Mouse (Mus musculus) MN1 (cell line): Measurements from ENCODE around the gene Ago3.

Experiments
- DNase-seq: peaks from one replicate; pipeline ENCODE4 v3.0.0-alpha.2; 2016; ENCODE audit warnings: low spot score

Ago3 gene

GRCm38 (mm10) chr4:126429347-126430079, at the start of gene Ago3:
Gene Ago3 (minus strand): TSS chr4:126429556.
- peak; percentile 93 for DNase-seq

GRCm38 (mm10) chr4:126473031-126473430, 43.7 kb upstream of the Ago3 start:
- DNase-seq = no peak

- no peak for DNase-seq
Observed at GRCm38 (mm10) chr4:126469334-126469733, 40.0 kb upstream of the Ago3 start.

GRCm38 (mm10) chr4:126468925-126469324, 39.6 kb upstream of the Ago3 start:
- DNase-seq = no peak

GRCm38 (mm10) chr4:126468285-126468901, 39.0 kb upstream of the Ago3 start, which contains the start of gene Ago1:
Gene Ago1 (minus strand): TSS chr4:126468583.
- peak; percentile 95 for DNase-seq

GRCm38 (mm10) chr4:126467721-126468284, 38.4 kb upstream of the Ago3 start:
- DNase-seq = peak; percentile 71

- peak; percentile 43 for DNase-seq
Observed at GRCm38 (mm10) chr4:126466251-126466750, 36.9 kb upstream of the Ago3 start.

- DNase-seq = no peak
Observed at GRCm38 (mm10) chr4:126465843-126466242, 36.5 kb upstream of the Ago3 start.

- no peak for DNase-seq
Observed at GRCm38 (mm10) chr4:126464892-126465235, 35.5 kb upstream of the Ago3 start.

- no peak for DNase-seq
Observed at GRCm38 (mm10) chr4:126464189-126464891, 35.0 kb upstream of the Ago3 start.

- no peak for DNase-seq
Observed at GRCm38 (mm10) chr4:126455441-126455840, 26.1 kb upstream of the Ago3 start.

GRCm38 (mm10) chr4:126454547-126455254, 25.3 kb upstream of the Ago3 start:
- no peak for DNase-seq

GRCm38 (mm10) chr4:126450268-126450667, 20.9 kb upstream of the Ago3 start:
- no peak for DNase-seq

- no peak for DNase-seq
Observed at GRCm38 (mm10) chr4:126447126-126447525, 17.8 kb upstream of the Ago3 start.

- no peak for DNase-seq
Observed at GRCm38 (mm10) chr4:126444528-126444927, 15.2 kb upstream of the Ago3 start.

GRCm38 (mm10) chr4:126438261-126438660, 8.9 kb upstream of the Ago3 start:
- DNase-seq = no peak

- DNase-seq = no peak
Observed at GRCm38 (mm10) chr4:126436268-126436667, 6.9 kb upstream of the Ago3 start.

GRCm38 (mm10) chr4:126434094-126434493, 4.7 kb upstream of the Ago3 start:
- DNase-seq = no peak

GRCm38 (mm10) chr4:126433175-126433574, 3.8 kb upstream of the Ago3 start:
- DNase-seq = no peak

GRCm38 (mm10) chr4:126431746-126432145, 2.4 kb upstream of the Ago3 start:
- DNase-seq = no peak

- no peak for DNase-seq
Observed at GRCm38 (mm10) chr4:126428682-126429346, 542 bp downstream of the Ago3 start.
